8 mouse cellular contexts compared by ENCODE assay signal in the genomic region with DNA sequence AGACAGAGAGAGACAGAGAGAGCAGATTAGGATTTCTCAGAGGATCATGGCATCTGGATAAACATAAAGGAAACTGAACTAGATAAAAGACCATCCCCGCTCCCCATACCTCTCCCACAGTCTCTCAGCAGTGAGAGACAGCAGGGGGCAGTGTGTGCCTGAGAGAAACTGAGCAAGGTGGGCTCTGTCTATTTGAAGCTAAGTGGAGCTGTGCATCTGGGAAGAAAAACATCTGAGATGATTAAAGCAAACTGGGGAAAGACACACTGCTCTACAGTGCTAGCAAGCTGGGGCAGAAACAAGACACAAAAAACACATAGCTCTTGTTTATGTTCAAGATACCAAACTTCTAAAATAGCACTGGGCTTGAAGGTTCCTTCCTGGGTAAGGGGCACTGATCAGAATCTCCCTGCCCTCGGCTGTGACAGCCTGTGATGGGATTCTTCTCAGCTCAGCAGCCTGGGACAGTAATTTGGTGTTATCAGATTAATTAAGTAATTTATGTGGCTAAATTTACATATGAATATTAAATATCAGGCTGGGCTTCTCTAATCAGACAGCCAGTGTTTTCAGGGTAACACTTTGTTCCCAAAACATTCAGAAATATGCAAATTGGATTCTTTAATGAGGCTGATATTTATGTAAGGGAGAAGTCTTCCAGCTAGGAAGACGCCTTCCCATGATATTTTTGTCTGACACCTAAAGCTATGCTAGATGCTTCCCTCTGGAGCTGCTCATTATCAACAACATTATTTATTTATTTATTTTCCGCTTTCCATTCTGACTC.
DNase-seq lines count a peak whose midpoint lies in the region; ATAC-seq and TF ChIP-seq lines count a peak whose summit lies in the region.

No protein-coding gene starts in this region.

- H3K4me3 ChIP-seq in MEL (ENCODE audit: control insufficient read depth in 1 of 2, insufficient read depth in 1 of 2, low read depth in 2 of 2, low read length in 2 of 2) = no peak overlapping the region
- no peak overlapping the region for H3K4me3 ChIP-seq in forebrain, embryonic 15.5 days
- H3K4me3 ChIP-seq in midbrain, embryonic 15.5 days = no peak overlapping the region

- H3K9me3 ChIP-seq in MEL (replicated peaks; ENCODE audit: insufficient read depth, low read length) = no peaks in the 10 kb centered on the region
- H3K9me3 ChIP-seq in forebrain, embryonic 15.5 days = no peaks in the 10 kb centered on the region
- no peaks in the 10 kb centered on the region for H3K9me3 ChIP-seq in midbrain, embryonic 15.5 days

- TF ChIP-seq CTCF in MEL (IDR thresholded peaks at IDR 0.05 in 2 of 3, conservative IDR thresholded peaks at IDR 0.05 in 1 of 3; ENCODE audit: control insufficient read depth in 1 of 3, insufficient read depth in 1 of 3, low read depth in 2 of 3, low read length in 3 of 3, poor library complexity in 1 of 3, severe bottlenecking in 1 of 3) = peak; percentile 12 to 59 (median 48); a peak in 5 of 6 replicates

- H3K27ac ChIP-seq in MEL (ENCODE audit: control insufficient read depth, low read depth, low read length) = no peak overlapping the region
- H3K27ac ChIP-seq in forebrain, embryonic 15.5 days (replicated peaks) = peak overlapping the region; percentile 40
- H3K27ac ChIP-seq in midbrain, embryonic 15.5 days = no peak overlapping the region

- no peaks in the 10 kb centered on the region for H3K4me1 ChIP-seq in MEL (ENCODE audit: control insufficient read depth in 1 of 2, insufficient read depth in 2 of 2, low read length in 2 of 2)
- peaks cover 21% of the 10 kb centered on the region for H3K4me1 ChIP-seq in forebrain, embryonic 15.5 days
- H3K4me1 ChIP-seq in midbrain, embryonic 15.5 days = peaks cover 12% of the 10 kb centered on the region; the same call in 1 of the 2 replicates

- peak; percentile 74 for ATAC-seq in forebrain, embryonic 15.5 days (replicated peaks)
- ATAC-seq in midbrain, embryonic 15.5 days (replicated peaks) = peak; percentile 64; the same call in 1 of the 2 replicates
- no peak for ATAC-seq in cerebellum, adult (ENCODE audit: insufficient number of reproducible peaks, low FRiP score, low TSS enrichment)

- TF ChIP-seq RAD21 in MEL (IDR thresholded peaks at IDR 0.05; ENCODE audit: low read depth, low read length) = peak; percentile 64

- TF ChIP-seq EP300 in MEL (IDR thresholded peaks at IDR 0.05; ENCODE audit: low read depth in 1 of 2, low read length in 2 of 2) = no peak

- 20% methylated on average over 4 of the region's 4 CpGs for WGBS in forebrain, embryonic 15.5 days
- 34% methylated on average over 4 of the region's 4 CpGs for WGBS in midbrain, embryonic 15.5 days

- H3K9ac ChIP-seq in MEL (ENCODE audit: control insufficient read depth, low read depth, low read length, poor library complexity, severe bottlenecking) = no peak overlapping the region
- no peak overlapping the region for H3K9ac ChIP-seq in forebrain, embryonic 15.5 days (replicated peaks)
- no peak overlapping the region for H3K9ac ChIP-seq in midbrain, embryonic 15.5 days

- no peak for TF ChIP-seq POLR2A in MEL (IDR thresholded peaks at IDR 0.05; ENCODE audit: control insufficient read depth in 1 of 2, insufficient read depth in 1 of 2, low read depth in 1 of 2, low read length in 2 of 2, poor library complexity in 1 of 2)

- DNase-seq in kidney, adult 18-20 months = peak; percentile 21
- DNase-seq in kidney, adult 9 months = no peak
- DNase-seq in MEL (ENCODE audit: low read depth, low spot score) = peak; percentile 22
- no peak for DNase-seq in urinary bladder, postnatal 25 days (ENCODE audit: low spot score)
- DNase-seq in adrenal gland, postnatal 14 days = no peak

- no peaks in the 10 kb centered on the region for H3K79me2 ChIP-seq in MEL (ENCODE audit: control insufficient read depth, insufficient read depth, low read length, poor library complexity)

- no peaks in the 10 kb centered on the region for H3K36me3 ChIP-seq in MEL (ENCODE audit: control insufficient read depth in 1 of 2, insufficient read depth in 2 of 2, low read length in 2 of 2)
- H3K36me3 ChIP-seq in forebrain, embryonic 15.5 days = no peaks in the 10 kb centered on the region
- no peaks in the 10 kb centered on the region for H3K36me3 ChIP-seq in midbrain, embryonic 15.5 days (replicated peaks)

- H3K27me3 ChIP-seq in MEL (ENCODE audit: control insufficient read depth in 1 of 2, insufficient read depth in 2 of 2, low read length in 2 of 2) = peaks cover 0 to 2% of the 10 kb centered on the region in 2 experiments; a peak in 1 of 4 replicates
- no peaks in the 10 kb centered on the region for H3K27me3 ChIP-seq in forebrain, embryonic 15.5 days
- no peaks in the 10 kb centered on the region for H3K27me3 ChIP-seq in midbrain, embryonic 15.5 days (replicated peaks)

- H3K4me2 ChIP-seq in forebrain, embryonic 15.5 days (replicated peaks) = no peak overlapping the region
- H3K4me2 ChIP-seq in midbrain, embryonic 15.5 days = no peak overlapping the region

TF ChIP-seq in MEL, 35 proteins besides CTCF, POLR2A, EP300 and RAD21:
- TF ChIP-seq UBTF (IDR thresholded peaks at IDR 0.05; ENCODE audit: borderline replicate concordance, insufficient read depth, low read depth, low read length) (no peak), SMC3 (IDR thresholded peaks at IDR 0.05; ENCODE audit: low read depth, low read length) (peak; percentile 70), ZC3H11A (IDR thresholded peaks at IDR 0.05; ENCODE audit: low read depth, low read length) (peak; percentile 36; the same call in 1 of the 2 replicates)

Comparison
In these comparisons a context has a peak if more than half of its experiments do, and no peak if none do; other contexts are left out.
1. DNase-seq: peak in kidney, adult 18-20 months (single experiment) and MEL (single experiment); none in kidney, adult 9 months (single experiment), urinary bladder, postnatal 25 days (single experiment) and adrenal gland, postnatal 14 days (single experiment).